Mouse (Mus musculus) ovary, postnatal 14 days (tissue): Measurements from ENCODE around the gene Mum1.

Source experiments
- DNase-seq: peaks from one replicate; pipeline ENCODE4 v3.0.0; 2022; ENCODE audit warnings: low spot score

The Mum1 gene

GRCm38 (mm10) chr10:80271186-80271843 lies 45.1 kb downstream of the Mum1 start:
- no peak for DNase-seq

DNA sequence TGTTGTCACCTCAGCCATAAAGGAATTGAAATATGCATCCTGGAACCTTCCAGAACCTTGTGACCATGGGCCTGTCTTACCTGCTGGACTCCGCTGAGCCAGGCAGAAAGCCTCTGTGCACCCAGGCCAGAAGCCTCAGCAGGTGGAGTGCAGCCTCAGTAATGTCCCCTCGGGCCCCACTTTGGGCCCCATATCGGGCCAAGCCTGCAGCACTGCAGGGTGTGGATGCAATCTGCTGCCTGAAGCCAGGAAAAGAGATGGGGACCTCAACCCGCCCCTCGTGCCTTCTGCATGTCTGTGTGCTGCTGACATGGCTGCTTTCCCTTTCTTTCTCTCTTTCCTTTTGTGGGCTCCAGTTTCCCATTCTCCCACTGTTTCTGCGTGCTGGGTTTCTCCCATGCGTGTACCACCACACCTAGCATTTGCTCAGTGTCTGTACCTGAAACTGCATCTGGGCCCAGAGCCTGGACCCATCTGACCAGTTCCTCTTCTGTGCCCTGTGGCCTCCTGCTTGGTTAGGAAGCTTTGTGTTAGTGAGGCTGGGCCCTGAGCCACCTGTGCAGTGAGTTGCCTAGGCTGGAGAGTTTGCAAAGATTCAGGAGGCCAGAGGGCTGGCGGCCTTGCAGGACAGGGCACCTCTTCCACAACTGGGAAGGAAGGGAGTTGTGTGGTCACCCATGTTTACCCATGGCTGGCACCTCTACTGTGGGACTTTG lies 45.8 kb downstream of the Mum1 start:
- no peak for DNase-seq

- no peak for DNase-seq
These were observed 47.6 kb downstream of the Mum1 start for GRCm38 (mm10) chr10:80273847-80274246.

- DNase-seq: no peak
These were observed 50.0 kb downstream of the Mum1 start for GRCm38 (mm10) chr10:80276238-80276637.

GRCm38 (mm10) chr10:80278390-80278789 lies 52.2 kb downstream of the Mum1 start:
- no peak for DNase-seq

DNA sequence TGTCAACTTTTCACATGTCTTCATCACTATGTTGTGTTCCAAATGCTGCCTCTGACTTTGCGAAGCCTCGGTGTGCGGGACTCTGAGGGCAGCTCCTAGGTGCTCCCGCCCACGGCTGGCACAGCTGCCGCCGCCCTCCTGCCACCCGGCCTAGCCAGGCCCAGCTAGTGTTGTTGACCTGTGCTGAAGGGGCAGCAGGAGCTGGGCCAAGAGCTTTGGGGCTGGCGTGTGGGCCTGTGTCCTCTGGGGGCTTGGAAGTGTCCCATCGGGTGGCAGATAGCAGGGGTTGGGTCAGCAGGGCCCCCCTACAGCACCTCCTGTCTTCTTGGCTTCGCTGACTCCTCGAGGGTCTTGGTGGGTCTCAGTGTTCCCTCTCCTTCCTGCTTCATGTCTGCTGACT lies 53.0 kb downstream of the Mum1 start:
- DNase-seq: no peak

DNA sequence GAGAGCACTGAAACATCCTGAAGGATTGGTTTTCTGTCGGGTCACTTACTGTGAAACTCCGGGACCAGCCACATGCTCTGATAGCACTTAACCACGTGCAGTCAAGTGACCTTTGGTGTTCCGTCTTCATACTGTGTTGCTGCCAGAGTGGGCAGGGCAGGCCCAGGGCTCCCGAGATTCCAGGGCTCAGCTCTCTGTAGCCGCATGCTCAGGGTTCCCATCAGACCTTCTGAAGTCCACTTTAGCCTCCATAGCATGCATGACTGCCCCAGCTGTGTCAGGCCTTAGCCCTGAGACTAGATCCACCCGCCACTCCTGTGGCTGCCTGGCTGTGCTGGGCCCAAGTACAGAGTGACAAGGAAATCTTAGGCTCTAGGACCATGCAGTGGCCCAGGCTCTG lies 55.1 kb downstream of the Mum1 start:
- DNase-seq: no peak

GRCm38 (mm10) chr10:80281921-80282371 lies 55.7 kb downstream of the Mum1 start:
- DNase-seq: no peak

GRCm38 (mm10) chr10:80282481-80283441 lies 56.5 kb downstream of the Mum1 start:
- DNase-seq: no peak

GRCm38 (mm10) chr10:80285222-80286070 lies 59.2 kb downstream of the Mum1 start:
- no peak for DNase-seq

- no peak for DNase-seq
These were observed 61.9 kb downstream of the Mum1 start for GRCm38 (mm10) chr10:80288097-80288496.

DNA sequence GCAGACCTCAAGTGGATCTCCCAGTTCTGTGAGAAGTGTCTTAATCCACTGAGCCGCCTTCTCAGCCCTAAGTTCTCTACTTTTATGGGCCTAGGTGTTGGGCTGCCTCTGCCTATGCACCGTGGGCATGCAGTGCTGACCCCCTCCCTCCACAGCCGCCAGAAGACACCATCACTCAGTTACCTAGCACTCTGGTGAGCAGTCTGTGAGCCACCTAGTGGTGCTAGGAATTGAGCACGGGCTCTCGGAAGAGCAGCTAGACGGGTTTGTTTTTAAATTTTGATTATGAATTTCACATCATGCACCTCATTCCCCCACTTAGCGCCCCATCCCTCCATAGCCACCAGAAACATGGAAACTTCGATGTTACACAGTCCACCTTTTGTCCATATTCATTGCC lies 62.4 kb downstream of the Mum1 start:
- no peak for DNase-seq

DNA sequence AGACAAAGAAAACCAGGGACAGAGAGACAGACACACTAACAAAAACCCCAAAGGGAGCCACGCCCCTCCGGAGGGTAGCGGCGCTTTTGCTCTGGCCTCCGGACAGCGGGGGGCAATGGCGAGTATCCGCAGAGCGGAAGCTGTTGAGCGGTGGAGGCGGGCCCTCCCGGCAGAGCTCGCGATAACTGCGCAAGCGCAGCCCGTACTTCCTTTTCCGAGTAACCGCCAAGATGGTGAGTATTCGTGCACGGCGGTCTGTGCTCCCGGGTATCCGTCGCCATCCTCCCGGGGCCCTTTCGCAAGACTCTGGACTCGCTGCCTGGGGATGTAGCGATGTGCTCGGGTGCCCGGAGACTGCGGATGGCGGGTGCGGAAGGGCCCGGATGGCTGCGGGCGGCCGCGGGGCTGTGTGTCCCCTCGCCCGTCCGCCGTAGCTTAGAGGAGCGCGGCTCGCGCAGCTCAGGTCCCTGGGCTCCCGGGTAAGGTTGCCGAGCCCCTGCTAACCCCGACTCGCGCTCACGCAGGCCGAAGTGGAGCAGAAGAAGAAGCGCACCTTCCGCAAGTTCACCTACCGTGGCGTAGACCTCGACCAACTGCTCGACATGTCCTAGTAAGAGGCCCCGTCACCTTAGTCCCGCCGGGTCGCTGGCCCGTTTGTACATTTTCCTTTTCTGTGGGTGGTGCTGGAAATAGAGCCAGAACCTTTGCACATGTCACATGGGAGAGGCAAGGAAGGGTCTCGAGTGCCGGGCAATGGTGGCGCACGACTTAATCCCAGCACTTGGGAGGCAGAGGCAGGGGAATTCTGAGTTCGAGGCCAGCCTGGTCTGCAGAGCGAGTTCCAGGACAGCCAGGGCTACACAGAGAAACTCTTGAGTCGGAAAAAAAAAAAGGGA lies 66.3 kb downstream of the Mum1 start, which contains the start of gene Rps15:
Gene Rps15, plus strand, starts transcription at position 203 of the 896 bp plus-strand sequence.
- DNase-seq: peak; percentile 89

- no peak for DNase-seq
These were observed 67.1 kb downstream of the Mum1 start for GRCm38 (mm10) chr10:80293325-80293724.
